Mouse (Mus musculus) testis, adult 2 months (tissue): ENCODE measurements around the gene Zkscan5.

Source experiments
- CTCF ChIP-seq: fragments of 200-500 bp; IDR thresholded peaks from 2 replicates; pipeline ENCODE4 v1.5.1; 2012; ENCODE audit warnings: low read depth, mild to moderate bottlenecking, inconsistent platforms, low read length, moderate library complexity; ENCODE audit not compliant: control insufficient read depth, insufficient read depth, insufficient replicate concordance
- POLR2A ChIP-seq: fragments of 200-500 bp; IDR thresholded peaks from 2 replicates; pipeline ENCODE4 v1.6.1; 2012; ENCODE audit warnings: low read depth, mild to moderate bottlenecking, inconsistent platforms, low read length, moderate library complexity; ENCODE audit not compliant: control insufficient read depth

DNA sequence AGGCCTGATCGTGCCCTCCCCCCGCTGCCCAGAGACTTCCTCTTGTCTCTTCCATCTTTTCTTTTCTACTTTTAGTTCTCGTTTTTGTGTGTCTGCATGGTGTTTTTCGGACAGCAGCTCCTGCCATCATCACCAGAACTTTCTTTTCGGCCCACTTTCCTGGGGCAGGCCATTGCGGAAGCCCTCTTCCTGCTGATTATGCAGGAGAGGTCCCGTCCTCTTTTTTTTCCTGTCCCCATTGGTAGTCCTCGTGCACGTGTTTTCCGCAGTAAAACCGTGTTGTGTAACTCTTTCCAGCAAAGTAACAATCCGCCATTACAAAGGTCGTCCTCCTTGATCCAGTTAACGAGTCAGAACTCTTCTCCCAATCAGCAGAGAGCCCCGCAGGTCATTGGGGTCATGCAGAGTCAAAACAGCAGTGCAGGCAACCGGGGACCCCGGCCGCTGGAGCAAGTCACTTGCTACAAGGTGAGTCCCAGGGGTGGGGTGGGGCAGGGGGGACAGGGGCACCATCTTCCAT lies 25.8 kb upstream of the Zkscan5 start:
- TF ChIP-seq CTCF = no peak
- no peak for TF ChIP-seq POLR2A
